Mouse (Mus musculus): Measurements from ENCODE around the gene Grk2. TPM values are rescaled to one million over a fixed set of nuclear protein-coding genes. Genes with fewer than 3 reads are reported as not detected.

The Grk2 gene
- polyA plus RNA-seq, 1 experiment from 2014 or later = 9.4 TPM

- Histone ChIP-seq H3K4me3 (no peak overlapping the region), H3K27ac (replicated peaks) (peak overlapping the region; percentile 58), H3K4me2 (peak overlapping the region; percentile 7; the same call in 1 of the 2 replicates), H3K27me3 (replicated peaks) (no peaks in the 10 kb centered on the region), H3K9ac (no peak overlapping the region), H3K4me1 (peaks cover 21% of the 10 kb centered on the region; the same call in 1 of the 2 replicates), H3K36me3 (peaks cover 55% of the 10 kb centered on the region), H3K9me3 (no peaks in the 10 kb centered on the region)
- WGBS = 58% methylated on average over 14 of the region's 14 CpGs
- ATAC-seq (ENCODE audit: extremely low read depth, insufficient number of reproducible peaks, low FRiP score, low TSS enrichment) = no peak
Measured at GRCm38 (mm10) chr19:4294381-4295097, 11.5 kb downstream of the Grk2 start.

DNA sequence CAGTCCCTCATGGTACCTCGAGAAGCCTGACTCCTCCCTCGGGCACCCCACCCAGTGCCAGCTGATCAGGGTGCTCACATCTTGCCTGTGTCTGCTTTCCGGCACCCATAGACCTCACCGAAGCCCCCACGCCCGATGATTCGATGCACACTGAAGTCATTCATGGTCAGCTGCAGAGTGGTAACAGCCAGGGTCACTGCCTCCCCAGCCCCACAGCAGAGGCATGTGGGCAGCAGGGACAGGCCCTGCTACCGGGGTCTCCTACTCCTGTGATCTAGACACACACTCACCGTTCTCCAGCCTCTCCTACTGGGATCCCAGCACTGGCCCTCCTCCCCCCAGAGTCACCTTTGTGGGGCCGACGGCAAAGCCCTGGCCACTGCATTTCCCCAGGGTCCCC is 14.9 kb downstream of the Grk2 start:
- Histone ChIP-seq H3K4me3 (no peak overlapping the region), H3K27ac (replicated peaks) (no peak overlapping the region), H3K4me1 (peaks cover 4% of the 10 kb centered on the region; the same call in 1 of the 2 replicates), H3K9me3 (no peaks in the 10 kb centered on the region), H3K27me3 (replicated peaks) (no peaks in the 10 kb centered on the region), H3K36me3 (peaks cover 75% of the 10 kb centered on the region), H3K9ac (no peak overlapping the region), H3K4me2 (no peak overlapping the region)
- WGBS = 89% methylated on average over 11 of the region's 11 CpGs
- no peak for ATAC-seq (ENCODE audit: extremely low read depth, insufficient number of reproducible peaks, low FRiP score, low TSS enrichment)

DNA sequence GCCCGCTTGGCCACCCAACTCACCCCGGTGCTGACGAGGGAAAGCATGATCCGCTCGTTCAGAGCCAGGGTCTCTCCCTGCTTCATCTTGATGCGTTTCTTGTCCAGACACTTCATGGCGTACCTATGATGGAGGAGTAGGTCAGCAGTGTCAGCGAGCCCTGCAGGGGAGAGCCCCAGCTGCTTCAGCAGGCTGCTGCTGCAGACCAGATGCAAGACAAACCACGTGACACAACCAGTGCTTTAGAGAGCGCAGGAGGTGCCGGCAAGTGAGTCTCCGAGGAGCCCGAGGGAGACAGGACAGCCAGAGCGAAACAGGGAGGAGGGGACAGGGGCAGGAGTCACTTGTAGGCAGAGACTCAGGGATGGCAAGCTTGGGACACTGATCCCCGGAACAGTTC is 15.3 kb downstream of the Grk2 start:
- no peaks in the 10 kb centered on the region for H3K27me3 ChIP-seq (replicated peaks)
- H3K27ac ChIP-seq (replicated peaks) = no peak overlapping the region
- H3K4me1 ChIP-seq = peaks cover 4% of the 10 kb centered on the region; the same call in 1 of the 2 replicates
- peaks cover 78% of the 10 kb centered on the region for H3K36me3 ChIP-seq
- no peak overlapping the region for H3K9ac ChIP-seq
- no peak overlapping the region for H3K4me3 ChIP-seq
- no peak overlapping the region for H3K4me2 ChIP-seq
- ATAC-seq (ENCODE audit: extremely low read depth, insufficient number of reproducible peaks, low FRiP score, low TSS enrichment) = no peak
- H3K9me3 ChIP-seq = no peaks in the 10 kb centered on the region
- 69% methylated on average over 15 of the region's 15 CpGs for WGBS

GRCm38 (mm10) chr19:4283653-4284052 is 22.4 kb downstream of the Grk2 start:
- Histone ChIP-seq H3K9ac (peak overlapping the region; percentile 74), H3K4me2 (peak overlapping the region; percentile 71), H3K4me1 (peaks cover 13% of the 10 kb centered on the region; the same call in 1 of the 2 replicates), H3K9me3 (no peaks in the 10 kb centered on the region), H3K27me3 (replicated peaks) (peaks cover 16% of the 10 kb centered on the region), H3K4me3 (peak overlapping the region; percentile 54), H3K27ac (replicated peaks) (no peak overlapping the region), H3K36me3 (peaks cover 38% of the 10 kb centered on the region)
- 49% methylated on average over 7 of the region's 7 CpGs for WGBS
- no peak for ATAC-seq (ENCODE audit: extremely low read depth, insufficient number of reproducible peaks, low FRiP score, low TSS enrichment)

GRCm38 (mm10) chr19:4282898-4283553 is 23.0 kb downstream of the Grk2 start, which contains the start of gene Ankrd13d:
Ankrd13d (minus strand) TSS chr19:4283137.
- Histone ChIP-seq H3K9ac (peak within 1 kb of the TSS; percentile 74), H3K4me1 (peaks cover 13% of the 10 kb centered on the region; the same call in 1 of the 2 replicates), H3K9me3 (no peaks in the 10 kb centered on the region), H3K4me2 (peak within 1 kb of the TSS; percentile 71), H3K27me3 (replicated peaks) (peaks cover 16% of the 10 kb centered on the region), H3K27ac (replicated peaks) (no peak within 1 kb of the TSS), H3K4me3 (peak within 1 kb of the TSS; percentile 54), H3K36me3 (peaks cover 32% of the 10 kb centered on the region)
- WGBS = under 1% methylated on average over 49 of the region's 50 CpGs
- ATAC-seq (ENCODE audit: extremely low read depth, insufficient number of reproducible peaks, low FRiP score, low TSS enrichment) = peak; percentile 86

- Histone ChIP-seq H3K9ac (no peak overlapping the region), H3K4me1 (peaks cover 13% of the 10 kb centered on the region; the same call in 1 of the 2 replicates), H3K4me2 (no peak overlapping the region), H3K27me3 (replicated peaks) (peaks cover 16% of the 10 kb centered on the region), H3K36me3 (peaks cover 6% of the 10 kb centered on the region), H3K27ac (replicated peaks) (no peak overlapping the region), H3K9me3 (peaks cover 5% of the 10 kb centered on the region; the same call in 1 of the 2 replicates), H3K4me3 (no peak overlapping the region)
- no peak for ATAC-seq (ENCODE audit: extremely low read depth, insufficient number of reproducible peaks, low FRiP score, low TSS enrichment)
- 85% methylated on average over 9 of the region's 9 CpGs for WGBS
Measured at GRCm38 (mm10) chr19:4280425-4280824, 25.6 kb downstream of the Grk2 start.

DNA sequence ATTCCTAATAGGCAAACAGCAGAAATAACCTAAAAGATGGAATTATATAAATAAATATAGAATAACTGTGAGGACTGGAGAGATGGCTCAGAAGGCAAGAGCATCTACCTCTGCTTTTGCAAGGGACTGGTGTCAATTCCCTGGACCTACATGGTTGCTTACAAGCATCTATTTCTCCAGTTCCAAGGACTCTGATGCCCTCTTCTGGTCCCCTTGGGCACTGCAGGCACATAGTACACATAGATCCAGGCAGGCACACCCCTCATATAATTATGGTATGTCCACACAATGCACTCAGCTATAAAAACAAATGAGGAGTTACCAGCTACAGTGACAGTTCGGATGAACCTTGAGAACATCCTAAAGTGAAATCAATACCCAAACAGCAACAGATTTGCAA is 26.5 kb downstream of the Grk2 start:
- ATAC-seq (ENCODE audit: extremely low read depth, insufficient number of reproducible peaks, low FRiP score, low TSS enrichment) = no peak
- Histone ChIP-seq H3K36me3 (0 out of 2 replicates have a peak, but pooled peaks cover 3% of the 10 kb centered on the region), H3K27ac (replicated peaks) (no peak overlapping the region), H3K4me1 (peaks cover 13% of the 10 kb centered on the region; the same call in 1 of the 2 replicates), H3K9me3 (peaks cover 5% of the 10 kb centered on the region; the same call in 1 of the 2 replicates), H3K27me3 (replicated peaks) (peaks cover 16% of the 10 kb centered on the region), H3K9ac (no peak overlapping the region), H3K4me2 (no peak overlapping the region), H3K4me3 (no peak overlapping the region)
- WGBS = 93% methylated on average over 1 of the region's 1 CpGs

GRCm38 (mm10) chr19:4270972-4271371 is 35.0 kb downstream of the Grk2 start:
- Histone ChIP-seq H3K4me3 (no peak overlapping the region), H3K4me2 (no peak overlapping the region), H3K36me3 (no peaks in the 10 kb centered on the region), H3K9ac (no peak overlapping the region), H3K9me3 (peaks cover 4% of the 10 kb centered on the region; the same call in 1 of the 2 replicates), H3K27ac (replicated peaks) (no peak overlapping the region), H3K27me3 (replicated peaks) (peaks cover 49% of the 10 kb centered on the region), H3K4me1 (peaks cover 15% of the 10 kb centered on the region)
- WGBS = 90% methylated on average over 11 of the region's 11 CpGs
- ATAC-seq (ENCODE audit: extremely low read depth, insufficient number of reproducible peaks, low FRiP score, low TSS enrichment) = no peak

- H3K27ac ChIP-seq (replicated peaks) = no peak overlapping the region
- ATAC-seq (ENCODE audit: extremely low read depth, insufficient number of reproducible peaks, low FRiP score, low TSS enrichment) = no peak
- no peaks in the 10 kb centered on the region for H3K9me3 ChIP-seq
- H3K4me3 ChIP-seq = no peak overlapping the region
- H3K4me2 ChIP-seq = no peak overlapping the region
- no peaks in the 10 kb centered on the region for H3K36me3 ChIP-seq
- H3K4me1 ChIP-seq = peaks cover 15% of the 10 kb centered on the region
- WGBS = 56% methylated on average over 6 of the region's 6 CpGs
- peaks cover 51% of the 10 kb centered on the region for H3K27me3 ChIP-seq (replicated peaks)
- no peak overlapping the region for H3K9ac ChIP-seq
Measured at GRCm38 (mm10) chr19:4270187-4270586, 35.8 kb downstream of the Grk2 start.

DNA sequence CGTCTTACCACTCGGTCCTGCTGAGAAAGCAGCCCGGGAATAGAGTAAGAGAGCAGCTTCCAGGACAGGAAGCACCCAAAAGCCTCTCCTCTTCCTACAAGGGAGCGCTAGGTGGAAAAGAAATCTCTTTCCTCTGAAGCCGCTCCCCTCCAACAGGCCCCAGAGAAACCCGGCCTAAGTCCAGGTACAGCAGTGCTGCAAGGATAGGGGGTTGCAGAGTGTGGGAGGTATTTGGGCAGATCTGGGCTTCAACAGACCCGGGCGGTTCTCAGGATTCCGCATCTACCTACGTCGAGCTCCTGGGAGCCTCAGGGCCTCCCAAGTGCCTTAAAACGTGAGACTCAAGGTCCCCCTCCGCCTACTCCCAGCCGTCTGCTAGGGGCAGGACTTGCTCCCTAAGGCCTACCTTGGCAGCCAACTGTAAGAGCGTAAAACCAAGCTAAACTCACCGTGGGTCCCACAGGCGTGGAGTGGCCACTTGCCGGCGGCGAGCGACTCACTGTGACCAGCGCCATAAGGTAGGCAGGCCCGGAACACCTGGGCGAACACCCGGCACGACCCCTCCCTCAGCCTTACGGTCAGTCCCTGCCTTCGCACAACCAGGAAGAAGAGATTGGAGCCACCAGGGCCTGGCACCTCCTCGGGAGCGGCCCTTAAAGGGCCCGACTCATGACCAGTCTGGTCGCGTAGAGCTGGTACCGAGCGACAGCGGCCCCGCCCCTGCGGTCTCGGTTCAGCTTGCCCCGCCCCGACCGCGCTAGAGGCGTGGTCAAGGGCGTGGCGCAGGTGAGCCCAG is 37.3 kb downstream of the Grk2 start, which contains the start of gene Ssh3:
Gene Ssh3, minus strand, starts transcription at position 615 of the 796 bp plus-strand sequence.
- H3K27ac ChIP-seq (replicated peaks) = no peak within 1 kb of the TSS
- no peaks in the 10 kb centered on the region for H3K9me3 ChIP-seq
- peak within 1 kb of the TSS; percentile 82 for H3K4me2 ChIP-seq
- WGBS = 7% methylated on average over 46 of the region's 46 CpGs
- peaks cover 15% of the 10 kb centered on the region for H3K4me1 ChIP-seq
- no peak for ATAC-seq (ENCODE audit: extremely low read depth, insufficient number of reproducible peaks, low FRiP score, low TSS enrichment)
- H3K36me3 ChIP-seq = no peaks in the 10 kb centered on the region
- peaks cover 63% of the 10 kb centered on the region for H3K27me3 ChIP-seq (replicated peaks)
- H3K4me3 ChIP-seq = peak within 1 kb of the TSS; percentile 64
- peak within 1 kb of the TSS; percentile 82 for H3K9ac ChIP-seq

GRCm38 (mm10) chr19:4265956-4266355 is 40.1 kb downstream of the Grk2 start:
- no peak overlapping the region for H3K4me2 ChIP-seq
- H3K9me3 ChIP-seq = no peaks in the 10 kb centered on the region
- WGBS = 55% methylated on average over 4 of the region's 4 CpGs
- H3K4me1 ChIP-seq = peaks cover 15% of the 10 kb centered on the region
- no peak overlapping the region for H3K4me3 ChIP-seq
- no peak for ATAC-seq (ENCODE audit: extremely low read depth, insufficient number of reproducible peaks, low FRiP score, low TSS enrichment)
- H3K27ac ChIP-seq (replicated peaks) = no peak overlapping the region
- H3K9ac ChIP-seq = no peak overlapping the region
- no peaks in the 10 kb centered on the region for H3K36me3 ChIP-seq
- H3K27me3 ChIP-seq (replicated peaks) = peaks cover 67% of the 10 kb centered on the region

Data from heart, embryonic 13.5 days (tissue).